Mouse (Mus musculus) embryonic facial prominence, embryonic 14.5 days (tissue): ENCODE data around the gene C2cd3. TPM values are rescaled to one million over a fixed set of nuclear protein-coding genes. Genes with fewer than 3 reads are reported as not detected.
A peak's percentile ranks its signal among the peaks of the same experiment; 100 is the strongest.

ENCODE experiments used
- ATAC-seq: fragments of 200-750 bp; cut with Nextera tagmentation; 2 replicates; pipeline ENCODE4 v1.8.0; 2017; ENCODE audit warnings: low read depth, moderate number of reproducible peaks, moderate TSS enrichment
- DNase-seq: peaks from one replicate; pipeline ENCODE4 v3.0.0-alpha.2; 2015; ENCODE audit warnings: low spot score
- H3K27ac ChIP-seq: fragments of 300-500 bp; sonication (generic); replicated peaks from 2 replicates; pipeline ENCODE4 v1.5.1; 2014; ENCODE audit warnings: low read depth, mild to moderate bottlenecking, low read length, moderate library complexity
- H3K27me3 ChIP-seq: fragments of 300-500 bp; sonication (generic); replicated peaks from 2 replicates; pipeline ENCODE4 v1.6.1; 2014; ENCODE audit warnings: low read length; ENCODE audit not compliant: control insufficient read depth, insufficient read depth
- H3K36me3 ChIP-seq: fragments of 300-500 bp; sonication (generic); 2 replicates; pipeline ENCODE4 v1.6.1; 2014; ENCODE audit warnings: low read length, mixed read lengths; ENCODE audit not compliant: control insufficient read depth, insufficient read depth
- H3K4me1 ChIP-seq: fragments of 300-500 bp; sonication (generic); 2 replicates; pipeline ENCODE4 v1.6.1; 2014; ENCODE audit warnings: antibody characterized with exemption, low read length; ENCODE audit not compliant: control insufficient read depth, insufficient read depth
- H3K4me2 ChIP-seq: fragments of 300-500 bp; sonication (generic); 2 replicates; pipeline ENCODE4 v1.6.1; 2014; ENCODE audit warnings: low read depth, mild to moderate bottlenecking, low read length, moderate library complexity, mixed read lengths
- H3K4me3 ChIP-seq: fragments of 300-500 bp; sonication (generic); 2 replicates; pipeline ENCODE4 v1.5.1; 2014; ENCODE audit warnings: low read depth, mild to moderate bottlenecking, low read length
- H3K9ac ChIP-seq: fragments of 300-500 bp; sonication (generic); 2 replicates; pipeline ENCODE4 v1.6.1; 2014; ENCODE audit warnings: low read depth, mild to moderate bottlenecking, low read length, moderate library complexity, mixed read lengths
- H3K9me3 ChIP-seq: fragments of 300-500 bp; sonication (generic); 2 replicates; pipeline ENCODE4 v1.6.1; 2016; ENCODE audit warnings: low read length; ENCODE audit not compliant: control insufficient read depth
- WGBS: fragments of 180-500 bp; shearing (Covaris S2); extraction: QIAGEN DNeasy Blood & Tissue Kit; methylation state at CpG from one replicate; pipeline ENCODE4 v1.1.7; 2014; 5-methylcytosine and 5-hydroxymethylcytosine counted together
- polyA plus RNA-seq: library from polyadenylated mRNA; unstranded; fragments of >200 nt; fragmentation: Nextera tagmentation; extraction: Ambion mirVana; gene quantifications from 2 replicates; pipeline ENCODE4 v1.2.1, GENCODE M21; 2014

The C2cd3 gene
- polyA plus RNA-seq, 1 experiment from 2014 or later: 21.7 TPM

DNA sequence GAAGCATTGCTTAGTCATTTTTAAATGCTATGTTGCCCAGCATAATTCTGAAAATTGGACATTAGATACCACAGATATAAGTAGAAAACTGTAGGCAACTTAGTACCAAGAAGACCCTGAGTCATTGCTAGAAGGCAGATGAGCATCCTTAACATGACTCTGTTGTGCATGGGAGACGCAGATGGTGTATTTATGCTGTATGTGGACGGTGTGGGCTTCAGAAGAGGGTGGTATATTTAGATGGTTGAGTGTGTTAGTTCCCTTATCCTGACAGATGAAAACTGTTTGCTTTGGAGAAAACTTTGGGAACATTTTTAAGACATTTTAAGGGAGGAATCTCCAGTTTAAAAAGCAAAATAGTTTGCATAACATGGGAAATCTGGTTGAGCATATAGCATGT, 16.1 kb downstream of the C2cd3 start:
- Histone ChIP-seq H3K9me3 (no peaks in the 10 kb centered on the region), H3K27me3 (no peaks in the 10 kb centered on the region), H3K4me2 (no peak overlapping the region), H3K9ac (no peak overlapping the region), H3K4me1 (no peaks in the 10 kb centered on the region), H3K27ac (no peak overlapping the region), H3K36me3 (peaks cover 43% of the 10 kb centered on the region), H3K4me3 (no peak overlapping the region)
- WGBS: 95% methylated on average over 2 of the region's 2 CpGs
- DNase-seq (no peak), ATAC-seq (no peak)

GRCm38 (mm10) chr7:100390166-100390565, 18.1 kb downstream of the C2cd3 start:
- Histone ChIP-seq H3K4me1 (no peaks in the 10 kb centered on the region), H3K9ac (no peak overlapping the region), H3K4me2 (no peak overlapping the region), H3K36me3 (peaks cover 61% of the 10 kb centered on the region), H3K27me3 (no peaks in the 10 kb centered on the region), H3K27ac (no peak overlapping the region), H3K4me3 (no peak overlapping the region), H3K9me3 (no peaks in the 10 kb centered on the region)
- ATAC-seq (no peak), DNase-seq (no peak)
- WGBS: 89% methylated on average over 8 of the region's 8 CpGs

GRCm38 (mm10) chr7:100392265-100392664, 20.2 kb downstream of the C2cd3 start:
- no peak overlapping the region for H3K4me2 ChIP-seq
- H3K4me3 ChIP-seq: no peak overlapping the region
- H3K9me3 ChIP-seq: no peaks in the 10 kb centered on the region
- H3K27me3 ChIP-seq: no peaks in the 10 kb centered on the region
- ATAC-seq (no peak), DNase-seq (no peak)
- peaks cover 75% of the 10 kb centered on the region for H3K36me3 ChIP-seq
- H3K9ac ChIP-seq: no peak overlapping the region
- H3K4me1 ChIP-seq: no peaks in the 10 kb centered on the region
- WGBS: 74% methylated on average over 2 of the region's 2 CpGs
- H3K27ac ChIP-seq: no peak overlapping the region

- 79% methylated on average over 8 of the region's 8 CpGs for WGBS
- Histone ChIP-seq H3K27me3 (no peaks in the 10 kb centered on the region), H3K9ac (no peak overlapping the region), H3K27ac (no peak overlapping the region), H3K4me3 (no peak overlapping the region), H3K36me3 (peaks cover 74% of the 10 kb centered on the region), H3K9me3 (no peaks in the 10 kb centered on the region), H3K4me1 (no peaks in the 10 kb centered on the region), H3K4me2 (no peak overlapping the region)
- ATAC-seq (no peak), DNase-seq (peak; percentile 16)
Observed at GRCm38 (mm10) chr7:100399231-100399913, 27.3 kb downstream of the C2cd3 start.

GRCm38 (mm10) chr7:100400899-100401539, 29.0 kb downstream of the C2cd3 start:
- ATAC-seq: no peak
- peaks cover 61% of the 10 kb centered on the region for H3K36me3 ChIP-seq
- 77% methylated on average over 4 of the region's 4 CpGs for WGBS
- H3K9ac ChIP-seq: no peak overlapping the region
- no peaks in the 10 kb centered on the region for H3K4me1 ChIP-seq
- no peaks in the 10 kb centered on the region for H3K9me3 ChIP-seq
- H3K4me2 ChIP-seq: no peak overlapping the region
- no peak overlapping the region for H3K4me3 ChIP-seq
- no peak for DNase-seq
- H3K27me3 ChIP-seq: no peaks in the 10 kb centered on the region
- no peak overlapping the region for H3K27ac ChIP-seq

DNA sequence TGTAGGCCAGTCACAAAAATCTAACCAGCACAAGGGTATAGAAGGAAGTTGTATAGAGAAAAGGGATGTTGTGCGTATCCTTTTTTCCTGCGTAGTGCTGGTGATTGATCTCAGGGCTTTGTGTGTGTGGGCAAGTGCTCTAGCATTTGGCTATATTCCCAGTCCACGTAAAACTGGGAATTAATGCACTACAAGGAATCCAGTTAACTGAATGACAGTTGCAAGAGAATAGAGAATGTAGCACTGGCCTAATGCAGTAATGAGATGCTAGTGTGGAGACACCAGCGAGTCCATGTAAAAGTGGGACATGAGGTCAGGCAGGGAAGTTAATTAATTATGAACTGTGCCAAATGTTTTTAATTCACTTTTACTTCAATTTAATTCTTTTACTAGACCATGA, 30.7 kb downstream of the C2cd3 start:
- Histone ChIP-seq H3K9me3 (no peaks in the 10 kb centered on the region), H3K4me3 (no peak overlapping the region), H3K9ac (no peak overlapping the region), H3K36me3 (peaks cover 62% of the 10 kb centered on the region), H3K27me3 (no peaks in the 10 kb centered on the region), H3K4me1 (no peaks in the 10 kb centered on the region), H3K4me2 (no peak overlapping the region), H3K27ac (no peak overlapping the region)
- no peak for ATAC-seq
- DNase-seq: no peak
- WGBS: 95% methylated on average over 4 of the region's 4 CpGs

- Histone ChIP-seq H3K4me3 (no peak overlapping the region), H3K27ac (no peak overlapping the region), H3K9me3 (no peaks in the 10 kb centered on the region), H3K4me1 (no peaks in the 10 kb centered on the region), H3K36me3 (peaks cover 79% of the 10 kb centered on the region), H3K4me2 (no peak overlapping the region), H3K9ac (no peak overlapping the region), H3K27me3 (no peaks in the 10 kb centered on the region)
- WGBS: 93% methylated on average over 5 of the region's 5 CpGs
- ATAC-seq: no peak
- no peak for DNase-seq
Observed at GRCm38 (mm10) chr7:100407677-100408076, 35.6 kb downstream of the C2cd3 start.

- no peaks in the 10 kb centered on the region for H3K4me1 ChIP-seq
- no peak overlapping the region for H3K9ac ChIP-seq
- H3K4me2 ChIP-seq: no peak overlapping the region
- peaks cover 79% of the 10 kb centered on the region for H3K36me3 ChIP-seq
- no peak overlapping the region for H3K27ac ChIP-seq
- ATAC-seq (no peak), DNase-seq (no peak)
- no peaks in the 10 kb centered on the region for H3K27me3 ChIP-seq
- H3K9me3 ChIP-seq: no peaks in the 10 kb centered on the region
- H3K4me3 ChIP-seq: no peak overlapping the region
- WGBS: 95% methylated on average over 4 of the region's 4 CpGs
Observed at GRCm38 (mm10) chr7:100408684-100409083, 36.7 kb downstream of the C2cd3 start.

DNA sequence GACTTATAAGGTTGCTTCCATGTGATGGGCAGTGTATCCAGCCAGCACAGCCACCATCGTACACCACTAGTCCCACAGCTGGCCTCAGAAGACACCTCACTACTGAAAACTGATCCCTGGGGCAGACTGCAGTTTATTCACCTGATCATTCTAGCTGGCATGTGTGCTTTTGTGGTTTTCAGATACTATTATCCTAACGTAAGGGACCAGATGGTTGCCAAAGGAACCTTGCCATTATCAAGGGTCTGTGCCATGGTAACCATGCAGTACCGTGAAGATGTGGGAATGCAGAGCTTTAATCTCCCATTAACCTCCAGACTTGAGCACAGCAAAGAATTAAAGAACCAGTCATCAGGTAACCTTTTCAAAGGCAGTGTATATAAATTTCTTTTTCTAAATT, 53.8 kb downstream of the C2cd3 start:
- H3K27me3 ChIP-seq: no peaks in the 10 kb centered on the region
- no peak overlapping the region for H3K27ac ChIP-seq
- H3K9ac ChIP-seq: no peak overlapping the region
- ATAC-seq (peak; percentile 68; the same call in 1 of the 2 replicates), DNase-seq (peak; percentile 13)
- H3K36me3 ChIP-seq: peaks cover 85% of the 10 kb centered on the region
- 79% methylated on average over 3 of the region's 3 CpGs for WGBS
- no peaks in the 10 kb centered on the region for H3K9me3 ChIP-seq
- H3K4me1 ChIP-seq: no peaks in the 10 kb centered on the region
- no peak overlapping the region for H3K4me2 ChIP-seq
- H3K4me3 ChIP-seq: no peak overlapping the region
